Mouse (Mus musculus) intestine, embryonic 15.5 days (tissue): ENCODE results near the gene Psmf1. TPM values are rescaled to one million over a fixed set of nuclear protein-coding genes. Genes with fewer than 3 reads are reported as not detected.

ENCODE experiments used
- ATAC-seq: fragments of 200-750 bp; cut with Nextera tagmentation; 2 replicates; pipeline ENCODE4 v1.8.0; 2017; ENCODE audit warnings: moderate TSS enrichment, moderate library complexity
- H3K27ac ChIP-seq: fragments of 300-500 bp; sonication (generic); 2 replicates; pipeline ENCODE4 v1.5.1; 2015; ENCODE audit warnings: mild to moderate bottlenecking, inconsistent platforms
- H3K27me3 ChIP-seq: fragments of 300-500 bp; sonication (generic); replicated peaks from 2 replicates; pipeline ENCODE4 v1.6.1; 2015; ENCODE audit warnings: inconsistent platforms
- H3K36me3 ChIP-seq: fragments of 300-500 bp; sonication (generic); 2 replicates; pipeline ENCODE4 v1.6.1; 2015; ENCODE audit warnings: inconsistent platforms
- H3K4me1 ChIP-seq: fragments of 300-500 bp; sonication (generic); replicated peaks from 2 replicates; pipeline ENCODE4 v1.6.1; 2015; ENCODE audit warnings: inconsistent platforms
- H3K4me2 ChIP-seq: fragments of 300-500 bp; sonication (generic); replicated peaks from 2 replicates; pipeline ENCODE4 v1.6.1; 2015; ENCODE audit warnings: mild to moderate bottlenecking, inconsistent platforms
- H3K4me3 ChIP-seq: fragments of 300-500 bp; sonication (generic); replicated peaks from 2 replicates; pipeline ENCODE4 v1.5.1; 2015; ENCODE audit warnings: inconsistent platforms
- H3K9ac ChIP-seq: fragments of 300-500 bp; sonication (generic); 2 replicates; pipeline ENCODE4 v1.6.1; 2015; ENCODE audit warnings: inconsistent platforms
- H3K9me3 ChIP-seq: fragments of 300-500 bp; sonication (generic); 2 replicates; pipeline ENCODE4 v1.6.1; 2016; ENCODE audit warnings: inconsistent platforms
- WGBS: fragments of 180-500 bp; shearing (Covaris S2); methylation state at CpG from one replicate; pipeline ENCODE4 v1.1.7; 2015; 5-methylcytosine and 5-hydroxymethylcytosine counted together
- polyA plus RNA-seq: library from polyadenylated mRNA; unstranded; fragments of >200 nt; fragmentation: Nextera tagmentation; extraction: Ambion mirVana; gene quantifications from 2 replicates; pipeline ENCODE4 v1.2.1, GENCODE M21; 2015

Gene Psmf1
- polyA plus RNA-seq, 1 experiment from 2014 or later = 42.2 TPM

DNA sequence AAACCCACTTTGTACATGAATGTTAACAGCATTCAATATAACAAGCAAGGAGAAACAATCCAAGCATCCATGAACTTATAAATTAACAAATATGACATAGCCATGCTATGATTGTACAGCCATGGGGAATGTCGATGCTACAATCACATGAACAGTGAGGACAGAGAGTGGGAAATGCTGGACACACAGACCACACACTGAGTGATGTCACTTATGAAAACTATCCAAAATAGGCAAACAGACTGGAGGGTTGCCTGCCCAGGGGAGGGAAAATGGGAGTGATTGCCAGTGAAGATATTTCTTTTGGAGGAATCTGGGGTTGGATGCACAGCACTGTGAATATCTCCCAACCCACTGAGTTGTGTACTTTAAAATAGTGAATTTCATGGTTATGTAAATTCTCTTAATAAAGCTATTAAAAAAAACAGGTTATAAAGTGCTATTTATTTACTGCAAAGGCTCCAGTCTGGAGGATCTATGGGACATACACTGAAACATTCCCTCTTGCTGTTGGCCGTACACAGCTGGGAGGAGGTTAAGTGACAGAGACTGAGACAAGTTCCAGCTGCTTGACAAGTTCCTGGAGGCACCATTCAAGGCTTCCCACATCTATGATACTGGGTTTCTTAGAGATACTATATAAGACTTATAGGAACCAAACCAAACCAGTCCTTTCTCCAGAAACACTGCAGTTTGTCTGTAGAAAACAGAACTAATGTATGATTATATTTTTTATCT lies 27.5 kb downstream of the Psmf1 start:
- no peaks in the 10 kb centered on the region for H3K27me3 ChIP-seq
- WGBS = 66% methylated on average over 2 of the region's 2 CpGs
- ATAC-seq = no peak
- H3K9ac ChIP-seq = no peak overlapping the region
- no peak overlapping the region for H3K4me2 ChIP-seq
- no peak overlapping the region for H3K27ac ChIP-seq
- peaks cover 11% of the 10 kb centered on the region for H3K36me3 ChIP-seq
- no peak overlapping the region for H3K4me3 ChIP-seq
- H3K9me3 ChIP-seq = no peaks in the 10 kb centered on the region
- H3K4me1 ChIP-seq = no peaks in the 10 kb centered on the region

DNA sequence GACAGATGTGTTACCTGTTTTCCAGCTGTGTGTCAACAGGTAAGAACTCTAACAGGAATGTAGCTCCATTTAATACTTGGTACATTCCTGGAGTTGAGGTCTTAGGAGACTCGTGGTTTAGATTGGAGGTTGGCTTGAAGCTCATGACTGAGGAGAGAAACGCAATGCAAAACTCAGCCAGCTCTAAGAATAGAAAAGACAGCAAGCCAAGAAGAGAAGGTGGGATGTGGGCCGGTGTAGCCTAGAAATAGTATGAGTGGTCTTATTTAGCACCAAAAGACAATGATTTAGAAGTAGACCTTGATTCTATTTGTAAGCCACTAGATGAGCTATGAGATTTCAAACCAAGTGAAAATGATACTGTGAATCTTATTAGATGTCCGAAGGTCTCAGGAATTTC lies 28.5 kb downstream of the Psmf1 start:
- no peak overlapping the region for H3K27ac ChIP-seq
- no peaks in the 10 kb centered on the region for H3K4me1 ChIP-seq
- no peak for ATAC-seq

DNA sequence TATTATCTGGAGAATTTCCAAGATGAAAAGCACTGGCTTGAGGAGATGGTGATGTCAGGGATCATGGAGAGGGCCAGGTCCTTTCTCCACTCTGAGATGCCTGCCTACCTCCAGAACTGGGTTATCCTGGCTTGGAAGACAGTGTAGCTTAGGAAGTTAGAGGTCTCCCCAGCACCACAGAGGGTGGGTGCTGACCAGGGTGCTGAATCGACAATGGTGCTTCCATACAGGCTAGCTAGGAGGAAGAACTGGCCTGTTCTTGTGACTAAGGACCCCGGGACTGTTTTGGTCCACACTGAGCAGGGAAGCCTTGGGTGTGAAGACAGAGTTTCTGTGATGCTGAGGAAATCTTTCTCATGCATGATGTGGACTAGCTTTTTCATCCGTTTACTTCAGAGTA lies 31.3 kb downstream of the Psmf1 start:
- Histone ChIP-seq H3K9me3 (no peaks in the 10 kb centered on the region), H3K27me3 (no peaks in the 10 kb centered on the region), H3K4me1 (no peaks in the 10 kb centered on the region), H3K9ac (no peak overlapping the region), H3K36me3 (no peaks in the 10 kb centered on the region), H3K4me3 (no peak overlapping the region), H3K4me2 (no peak overlapping the region), H3K27ac (no peak overlapping the region)
- no peak for ATAC-seq
- 34% methylated on average over 3 of the region's 3 CpGs for WGBS

More for the DNA sequence above, 28.5 kb downstream of the Psmf1 start:
- 91% methylated on average over 4 of the region's 4 CpGs for WGBS
- Histone ChIP-seq H3K4me2 (no peak overlapping the region), H3K9me3 (no peaks in the 10 kb centered on the region), H3K9ac (no peak overlapping the region), H3K4me3 (no peak overlapping the region), H3K27me3 (no peaks in the 10 kb centered on the region), H3K36me3 (peaks cover 11% of the 10 kb centered on the region)

DNA sequence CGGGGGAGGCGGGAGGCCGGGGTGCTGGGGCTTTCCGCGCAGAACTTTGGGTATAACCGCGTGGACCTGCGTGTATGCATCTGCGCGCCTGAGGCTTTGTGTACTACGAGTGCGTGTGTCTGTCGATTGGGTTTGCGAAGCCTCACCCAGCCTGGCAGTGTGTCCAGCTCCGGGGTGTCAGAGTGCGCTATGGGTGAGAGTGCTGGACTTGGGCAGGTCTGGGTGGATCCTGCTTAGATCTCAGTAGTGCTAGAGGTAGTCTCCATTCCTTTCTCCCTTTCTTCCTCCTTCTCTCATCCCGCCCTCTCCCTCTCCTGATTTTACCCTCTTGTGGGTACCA lies 41.2 kb downstream of the Psmf1 start:
- peaks cover 5% of the 10 kb centered on the region; the same call in 1 of the 2 replicates for H3K4me1 ChIP-seq
- peak overlapping the region; percentile 63 for H3K4me3 ChIP-seq
- H3K9ac ChIP-seq = peak overlapping the region; percentile 51
- peak; percentile 56 for ATAC-seq
- peak overlapping the region; percentile 99 for H3K4me2 ChIP-seq
- no peaks in the 10 kb centered on the region for H3K36me3 ChIP-seq
- no peak overlapping the region for H3K27ac ChIP-seq
- WGBS = 5% methylated on average over 17 of the region's 17 CpGs
- H3K9me3 ChIP-seq = no peaks in the 10 kb centered on the region
- peaks cover 12% of the 10 kb centered on the region for H3K27me3 ChIP-seq

DNA sequence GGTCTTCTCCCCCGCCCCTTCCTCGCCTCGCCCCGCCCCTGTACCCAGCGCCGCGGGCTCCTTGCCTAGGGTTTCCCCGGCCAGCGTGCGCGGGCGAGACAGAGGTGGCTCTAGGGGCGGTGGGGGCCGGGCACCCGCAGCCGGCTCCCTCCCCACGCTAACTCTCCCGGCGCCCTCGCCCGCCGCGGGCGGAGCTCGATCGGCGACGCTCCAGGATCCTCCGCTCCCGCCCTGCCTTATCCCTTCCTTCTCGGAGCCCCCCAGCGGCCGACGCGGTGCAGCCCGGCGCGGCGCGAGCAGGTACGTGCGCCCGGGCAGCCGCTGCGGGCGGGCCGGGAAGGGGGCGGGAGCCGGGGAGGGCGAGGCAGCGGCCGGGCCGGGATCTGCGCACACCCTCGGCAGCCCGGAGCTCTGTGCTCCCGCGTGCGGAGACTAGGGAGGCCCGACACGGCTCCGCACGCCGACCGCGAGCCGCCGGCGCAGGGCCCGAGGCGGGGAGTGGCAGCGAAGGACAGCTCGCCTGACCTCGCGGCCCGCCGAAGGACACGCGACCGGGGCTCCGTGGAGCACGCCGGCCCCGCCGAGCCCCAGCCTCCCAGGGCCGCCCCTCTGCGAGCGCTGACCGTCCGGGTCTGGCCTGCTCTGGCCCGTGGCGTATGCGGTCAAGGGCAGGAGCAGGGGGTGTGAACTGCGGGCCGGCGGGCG lies 41.7 kb downstream of the Psmf1 start:
- H3K4me1 ChIP-seq = peaks cover 5% of the 10 kb centered on the region; the same call in 1 of the 2 replicates
- WGBS = under 1% methylated on average over 76 of the region's 97 CpGs
- peak overlapping the region; percentile 51 for H3K9ac ChIP-seq
- no peak overlapping the region for H3K27ac ChIP-seq
- peak; percentile 91 for ATAC-seq
- peaks cover 12% of the 10 kb centered on the region for H3K27me3 ChIP-seq
- H3K4me2 ChIP-seq = peak overlapping the region; percentile 99
- no peaks in the 10 kb centered on the region for H3K36me3 ChIP-seq
- H3K4me3 ChIP-seq = peak overlapping the region; percentile 63
- H3K9me3 ChIP-seq = no peaks in the 10 kb centered on the region

DNA sequence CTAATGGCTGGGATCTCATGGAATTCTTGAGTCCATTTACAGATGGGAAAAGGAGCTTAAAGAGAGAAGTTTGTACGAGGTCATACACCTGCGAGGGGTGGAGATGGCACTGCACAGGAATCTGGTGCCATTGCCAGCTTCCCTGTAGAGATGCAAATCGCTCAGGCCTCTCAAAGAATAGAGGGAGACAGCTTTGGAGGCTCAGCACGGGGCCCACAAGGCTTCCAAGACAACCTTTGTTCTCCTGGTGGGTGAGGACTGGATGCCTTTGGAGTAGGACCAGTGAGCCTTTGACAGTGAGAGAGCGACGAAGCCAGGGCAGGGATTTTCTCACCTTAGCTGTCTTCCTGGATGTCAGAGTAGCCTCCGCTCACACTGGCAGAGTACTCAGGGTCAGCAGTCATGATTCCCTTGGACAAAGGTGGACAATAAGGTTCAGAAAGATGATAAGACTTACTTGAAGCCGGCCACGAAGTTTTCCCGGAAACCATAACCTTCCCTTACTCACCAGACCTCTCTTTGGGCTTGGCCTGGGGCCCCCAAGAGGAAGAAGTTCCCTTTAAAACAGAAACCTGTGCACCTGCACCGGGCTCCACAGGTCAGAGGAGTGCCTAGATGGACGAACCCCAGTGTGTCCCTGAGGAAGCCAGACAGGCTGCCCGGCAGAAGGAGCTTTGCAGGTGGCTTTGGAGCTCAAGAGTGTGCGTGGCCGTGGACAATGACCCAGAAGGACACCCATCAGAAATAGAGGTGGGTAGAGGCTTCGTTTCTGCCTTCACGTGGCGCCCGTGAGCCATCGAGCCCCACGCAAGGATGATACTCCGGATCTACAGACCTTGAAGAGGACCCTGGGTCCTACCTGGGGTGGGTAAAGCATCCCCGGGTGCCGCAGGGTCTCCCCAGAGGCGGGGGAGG lies 42.5 kb downstream of the Psmf1 start, which contains the start of gene Tmem74b:
Gene Tmem74b (plus strand): TSS at position 778 of the 915 bp plus-strand sequence.
- peak within 1 kb of the TSS; percentile 51 for H3K9ac ChIP-seq
- H3K4me1 ChIP-seq = peaks cover 5% of the 10 kb centered on the region; the same call in 1 of the 2 replicates
- peak within 1 kb of the TSS; percentile 63 for H3K4me3 ChIP-seq
- peak; percentile 52 for ATAC-seq
- H3K27me3 ChIP-seq = peaks cover 12% of the 10 kb centered on the region
- peak within 1 kb of the TSS; percentile 99 for H3K4me2 ChIP-seq
- no peaks in the 10 kb centered on the region for H3K9me3 ChIP-seq
- no peak within 1 kb of the TSS for H3K27ac ChIP-seq
- 9% methylated on average over 25 of the region's 25 CpGs for WGBS
- no peaks in the 10 kb centered on the region for H3K36me3 ChIP-seq

DNA sequence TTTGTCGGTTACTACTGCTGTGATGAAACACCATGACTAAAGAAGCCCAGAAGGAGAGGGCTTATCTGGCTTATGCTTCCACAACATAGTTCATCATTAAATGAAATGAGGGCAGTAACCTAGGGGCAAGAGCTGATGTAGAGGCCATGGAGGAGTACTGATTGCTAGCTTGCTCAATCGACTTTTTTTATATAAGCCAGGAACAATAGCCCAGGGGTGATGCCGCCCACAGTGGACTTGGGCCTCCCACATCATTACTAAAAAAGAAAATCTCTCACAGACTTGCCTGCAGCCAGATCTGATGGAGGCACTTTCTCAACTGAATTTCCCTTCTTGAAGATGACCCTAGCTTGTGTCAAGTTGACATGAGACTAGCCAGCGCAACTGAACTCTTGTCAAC lies 61.0 kb downstream of the Psmf1 start:
- no peak overlapping the region for H3K9ac ChIP-seq
- H3K4me1 ChIP-seq = no peaks in the 10 kb centered on the region
- no peaks in the 10 kb centered on the region for H3K36me3 ChIP-seq
- H3K9me3 ChIP-seq = no peaks in the 10 kb centered on the region
- H3K27me3 ChIP-seq = no peaks in the 10 kb centered on the region
- no peak for ATAC-seq
- H3K4me3 ChIP-seq = no peak overlapping the region
- H3K27ac ChIP-seq = no peak overlapping the region
- no peak overlapping the region for H3K4me2 ChIP-seq
- WGBS = 85% methylated on average over 4 of the region's 4 CpGs

DNA sequence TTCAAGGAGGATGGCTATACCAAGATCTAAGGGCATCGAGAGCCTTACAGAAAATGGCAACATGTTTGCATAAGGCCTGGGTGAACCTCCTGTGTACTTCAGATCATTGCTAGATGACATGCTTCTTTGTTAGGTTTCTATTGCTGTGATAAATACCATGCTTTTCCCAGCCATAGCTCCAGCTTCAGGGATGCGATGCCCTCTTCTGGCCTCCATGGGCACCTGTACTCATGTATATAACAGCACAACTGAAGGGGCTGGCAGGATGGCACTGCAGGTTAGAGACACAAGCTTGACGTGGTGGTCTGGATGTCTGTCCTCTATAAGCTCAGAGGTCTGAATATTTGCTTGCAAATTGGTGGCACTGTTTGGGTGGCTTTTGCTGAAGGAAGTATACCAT lies 61.6 kb downstream of the Psmf1 start:
- H3K4me1 ChIP-seq = no peaks in the 10 kb centered on the region
- no peak overlapping the region for H3K4me3 ChIP-seq
- no peak overlapping the region for H3K4me2 ChIP-seq
- H3K36me3 ChIP-seq = no peaks in the 10 kb centered on the region
- H3K9me3 ChIP-seq = no peaks in the 10 kb centered on the region
- H3K9ac ChIP-seq = no peak overlapping the region
- no peak overlapping the region for H3K27ac ChIP-seq
- 59% methylated on average over 3 of the region's 3 CpGs for WGBS
- no peaks in the 10 kb centered on the region for H3K27me3 ChIP-seq
- ATAC-seq = peak; percentile 39; the same call in 1 of the 2 replicates

DNA sequence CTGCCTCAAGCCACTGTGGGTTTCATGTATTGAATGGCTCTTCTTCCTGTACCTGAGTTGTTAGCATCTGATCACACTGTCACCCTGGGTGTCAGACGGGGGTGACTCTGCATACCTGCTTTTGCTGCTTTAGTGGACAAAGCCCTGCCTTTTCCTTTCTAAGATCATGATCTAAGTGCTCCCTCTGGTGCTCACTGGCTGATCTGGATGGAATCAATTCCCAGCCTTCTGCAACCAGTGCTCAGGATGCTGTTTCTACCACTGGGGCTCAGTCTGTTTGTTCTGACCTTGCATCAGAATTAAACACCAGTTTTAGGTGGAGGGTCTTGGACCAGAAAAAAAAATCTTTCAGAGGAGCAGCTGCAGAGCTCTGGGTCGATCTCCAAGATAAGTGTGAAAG lies 67.8 kb downstream of the Psmf1 start:
- H3K4me1 ChIP-seq = no peaks in the 10 kb centered on the region
- H3K27me3 ChIP-seq = no peaks in the 10 kb centered on the region
- ATAC-seq = no peak
- 55% methylated on average over 2 of the region's 2 CpGs for WGBS
- no peak overlapping the region for H3K27ac ChIP-seq
- no peak overlapping the region for H3K4me2 ChIP-seq
- H3K9ac ChIP-seq = no peak overlapping the region
- no peaks in the 10 kb centered on the region for H3K9me3 ChIP-seq
- H3K36me3 ChIP-seq = no peaks in the 10 kb centered on the region
- H3K4me3 ChIP-seq = no peak overlapping the region

DNA sequence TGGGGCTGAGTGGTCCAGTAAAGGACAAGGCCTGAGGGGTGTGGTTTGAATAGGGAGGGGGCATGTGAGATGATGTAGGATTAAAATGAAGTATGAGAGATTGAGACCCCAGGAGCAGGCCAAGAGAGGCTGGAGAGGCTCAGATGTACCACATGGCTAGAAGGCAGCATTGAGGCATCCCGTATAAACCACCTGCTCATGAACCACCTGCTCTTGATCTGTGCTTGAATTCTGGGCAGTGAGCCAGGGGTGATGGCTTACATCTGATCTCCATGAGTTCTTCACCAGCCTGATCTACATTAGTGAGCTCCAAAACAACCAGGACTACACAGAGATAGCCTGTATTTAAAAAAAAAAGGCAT lies 73.0 kb downstream of the Psmf1 start:
- Histone ChIP-seq H3K27me3 (peaks cover 7% of the 10 kb centered on the region; the same call in 1 of the 2 replicates), H3K27ac (no peak overlapping the region), H3K9ac (no peak overlapping the region), H3K4me2 (no peak overlapping the region), H3K4me1 (no peaks in the 10 kb centered on the region), H3K4me3 (no peak overlapping the region), H3K36me3 (no peaks in the 10 kb centered on the region), H3K9me3 (no peaks in the 10 kb centered on the region)
- ATAC-seq = no peak; the same call in 1 of the 2 replicates
- 36% methylated on average over 1 of the region's 1 CpGs for WGBS

DNA sequence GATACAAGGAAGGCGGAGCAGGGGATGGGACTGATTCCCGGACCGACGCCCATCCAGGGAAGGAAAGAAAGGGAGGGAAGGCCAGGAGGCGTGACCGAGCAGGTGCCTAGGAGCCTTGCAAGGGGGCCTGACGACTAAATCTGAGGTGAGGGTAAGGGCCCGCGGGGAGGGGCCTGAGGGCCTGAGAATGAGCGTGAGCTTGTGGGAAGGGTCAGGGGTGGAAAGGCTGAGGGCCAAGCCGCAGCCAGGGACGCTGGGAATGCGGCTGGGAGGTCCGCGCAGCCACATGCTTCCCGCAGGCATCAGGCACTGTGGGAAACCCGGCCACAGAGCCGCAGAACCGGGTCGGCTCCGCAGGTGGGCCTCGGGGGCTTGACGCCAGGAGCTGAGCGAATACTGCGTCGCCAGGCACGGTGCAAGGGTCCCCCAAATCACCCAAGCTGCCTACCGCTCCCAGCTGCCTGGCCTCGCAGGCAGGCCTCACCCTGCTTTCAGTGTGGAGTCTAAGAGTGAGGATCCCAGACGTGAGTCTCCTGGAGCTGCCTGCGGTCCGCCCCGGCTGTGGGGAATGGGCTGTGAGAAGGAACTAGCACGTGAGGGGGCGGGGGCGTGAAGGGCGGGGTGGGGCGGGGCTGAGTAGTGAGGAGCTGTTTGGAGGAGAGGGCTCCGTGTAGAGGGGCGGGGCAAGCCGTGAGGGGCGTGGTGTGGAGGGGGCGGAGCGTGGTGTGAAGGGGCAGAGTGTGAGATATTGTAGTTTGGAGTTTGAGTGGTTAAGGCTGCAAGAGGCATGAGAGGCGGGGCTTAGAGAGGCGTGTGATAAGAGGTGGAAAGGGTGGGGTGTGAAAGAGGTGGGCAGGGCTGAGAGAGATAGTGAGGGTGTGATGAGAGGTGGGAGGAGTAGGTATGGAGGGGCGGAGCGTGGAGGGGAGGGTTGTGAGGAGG lies 73.7 kb downstream of the Psmf1 start:
- H3K9me3 ChIP-seq = no peaks in the 10 kb centered on the region
- peak; percentile 76 for ATAC-seq
- H3K9ac ChIP-seq = no peak overlapping the region
- peaks cover 7% of the 10 kb centered on the region; the same call in 1 of the 2 replicates for H3K27me3 ChIP-seq
- 31% methylated on average over 48 of the region's 48 CpGs for WGBS
- no peaks in the 10 kb centered on the region for H3K36me3 ChIP-seq
- no peak overlapping the region for H3K27ac ChIP-seq
- no peaks in the 10 kb centered on the region for H3K4me1 ChIP-seq
- no peak overlapping the region for H3K4me3 ChIP-seq
- peak overlapping the region; percentile 30 for H3K4me2 ChIP-seq
